22 mouse cellular contexts compared by ENCODE assay signal in genomic region chr17:44352142-44352541, GRCm38 (mm10).
DNase-seq lines count a peak whose midpoint lies in the region; ATAC-seq lines count a peak whose summit lies in the region.
"Had no signal": no experiment of that assay in that cellular context is flagged by ENCODE, and none has a peak within 500 bp of the region (broad histone marks: within the 10 kb centered on the region; RNA-seq: fewer than 3 reads in every experiment).

No protein-coding gene starts in this region.

- DNase-seq in heart, adult 11 months, result peak; percentile 79
- no peak for DNase-seq in heart, adult 8-10 months (ENCODE audit: low spot score)
- DNase-seq in hindbrain, embryonic 10.5 days (ENCODE audit: low spot score), result no peak
- DNase-seq in gastrocnemius, postnatal 25 days, result no peak
- no peak for DNase-seq in testis, postnatal 10 days (ENCODE audit: low spot score)
- DNase-seq in cerebellum, adult 9-11 months, result no peak
- DNase-seq: cerebellum, adult 11-12 months; gastrocnemius, postnatal 14 days; heart, adult 2 months; layer of hippocampus, adult 9-11 months; liver, embryonic 13.5 days; lung, embryonic 14.5 days; right cerebral cortex, adult 18-20 months; right cerebral cortex, postnatal 4 days; thymus, adult 18-20 months had no signal

- peaks cover 15% of the 10 kb centered on the region for H3K27me3 ChIP-seq in forebrain, embryonic 13.5 days
- H3K27me3 ChIP-seq in hindbrain, embryonic 10.5 days (ENCODE audit: insufficient read depth, poor library complexity, severe bottlenecking), result 0 out of 2 replicates have a peak, but pooled peaks cover 4% of the 10 kb centered on the region
- no peaks in the 10 kb centered on the region for H3K27me3 ChIP-seq in hindbrain, embryonic 16.5 days (replicated peaks; ENCODE audit: control insufficient read depth, insufficient read depth, low read length)
- H3K27me3 ChIP-seq: embryonic facial prominence, embryonic 15.5 days; liver, embryonic 13.5 days; stomach, embryonic 15.5 days had no signal

- peaks cover 10% of the 10 kb centered on the region for H3K4me1 ChIP-seq in forebrain, embryonic 13.5 days
- peaks cover 24% of the 10 kb centered on the region for H3K4me1 ChIP-seq in hindbrain, embryonic 10.5 days (replicated peaks)
- H3K4me1 ChIP-seq in hindbrain, embryonic 16.5 days (ENCODE audit: control insufficient read depth, insufficient read depth, low read depth, low read length), result peaks cover 6% of the 10 kb centered on the region
- H3K4me1 ChIP-seq: embryonic facial prominence, embryonic 15.5 days; liver, embryonic 13.5 days; stomach, embryonic 15.5 days had no signal

- H3K4me3 ChIP-seq in forebrain, embryonic 13.5 days, result no peak overlapping the region
- H3K4me3 ChIP-seq in hindbrain, embryonic 10.5 days, result no peak overlapping the region
- H3K4me3 ChIP-seq in hindbrain, embryonic 16.5 days (ENCODE audit: low read length), result no peak overlapping the region
- H3K4me3 ChIP-seq: embryonic facial prominence, embryonic 15.5 days; heart, adult 2 months; liver, embryonic 13.5 days; stomach, embryonic 15.5 days had no signal

- H3K27ac ChIP-seq in forebrain, embryonic 13.5 days, result no peak overlapping the region
- H3K27ac ChIP-seq in hindbrain, embryonic 10.5 days, result peak overlapping the region; percentile 66; the same call in 1 of the 2 replicates
- no peak overlapping the region for H3K27ac ChIP-seq in hindbrain, embryonic 16.5 days (ENCODE audit: low read depth, low read length)
- H3K27ac ChIP-seq: embryonic facial prominence, embryonic 15.5 days; heart, adult 2 months; kidney, postnatal 0 days; liver, embryonic 13.5 days; stomach, embryonic 15.5 days had no signal

- no peaks in the 10 kb centered on the region for H3K9me3 ChIP-seq in forebrain, embryonic 13.5 days (replicated peaks)
- H3K9me3 ChIP-seq in hindbrain, embryonic 10.5 days, result 0 out of 2 replicates have a peak, but pooled peaks cover 5% of the 10 kb centered on the region
- H3K9me3 ChIP-seq in hindbrain, embryonic 16.5 days (ENCODE audit: control insufficient read depth, low read length), result no peaks in the 10 kb centered on the region
- H3K9me3 ChIP-seq: embryonic facial prominence, embryonic 15.5 days; liver, embryonic 13.5 days; stomach, embryonic 15.5 days had no signal

- no peak for ATAC-seq in forebrain, embryonic 13.5 days
- ATAC-seq in hindbrain, embryonic 16.5 days, result no peak
- ATAC-seq: inflammation-experienced regulatory T-cells, adult 6 months had no signal

- H3K9ac ChIP-seq in forebrain, embryonic 13.5 days, result no peak overlapping the region
- no peak overlapping the region for H3K9ac ChIP-seq in hindbrain, embryonic 16.5 days (ENCODE audit: low read depth, low read length)
- H3K9ac ChIP-seq: embryonic facial prominence, embryonic 15.5 days; liver, embryonic 13.5 days; lung, embryonic 14.5 days; stomach, embryonic 15.5 days had no signal

- H3K36me3 ChIP-seq in forebrain, embryonic 13.5 days (ENCODE audit: poor library complexity, severe bottlenecking), result no peaks in the 10 kb centered on the region
- H3K36me3 ChIP-seq in hindbrain, embryonic 10.5 days, result no peaks in the 10 kb centered on the region
- no peaks in the 10 kb centered on the region for H3K36me3 ChIP-seq in hindbrain, embryonic 16.5 days (ENCODE audit: control insufficient read depth, insufficient read depth, low read length)
- H3K36me3 ChIP-seq: embryonic facial prominence, embryonic 15.5 days; G1E; liver, embryonic 13.5 days; stomach, embryonic 15.5 days had no signal

- peak overlapping the region; percentile 31 for H3K4me2 ChIP-seq in forebrain, embryonic 13.5 days
- H3K4me2 ChIP-seq in hindbrain, embryonic 16.5 days (ENCODE audit: low read length), result peak overlapping the region; percentile 31
- H3K4me2 ChIP-seq: embryonic facial prominence, embryonic 15.5 days; liver, embryonic 13.5 days; lung, embryonic 14.5 days; stomach, embryonic 15.5 days had no signal

- WGBS in forebrain, embryonic 13.5 days, result 43% methylated on average over 13 of the region's 13 CpGs
- 69% methylated on average over 13 of the region's 13 CpGs for WGBS in hindbrain, embryonic 10.5 days
- WGBS in hindbrain, embryonic 16.5 days, result 58% methylated on average over 13 of the region's 13 CpGs
